Mouse (Mus musculus) hindbrain, embryonic 11.5 days (tissue): ENCODE results near the gene Ccdc82. TPM values are rescaled to one million over a fixed set of nuclear protein-coding genes. Genes with fewer than 3 reads are reported as not detected.

Source experiments
- ATAC-seq: fragments of 200-750 bp; cut with Nextera tagmentation; 2 replicates; pipeline ENCODE4 v1.8.0; 2017; ENCODE audit warnings: mild to moderate bottlenecking, moderate TSS enrichment, moderate library complexity; ENCODE audit not compliant: low FRiP score
- DNase-seq: peaks from one replicate; pipeline ENCODE4 v3.0.0-alpha.2; 2015; ENCODE audit warnings: low spot score
- H3K27ac ChIP-seq: fragments of 300-500 bp; sonication (generic); 2 replicates; pipeline ENCODE4 v1.5.1; 2014; ENCODE audit warnings: mild to moderate bottlenecking, low read depth, low read length
- H3K27me3 ChIP-seq: fragments of 300-500 bp; sonication (generic); 2 replicates; pipeline ENCODE4 v1.6.1; 2014; ENCODE audit warnings: mild to moderate bottlenecking, low read length, moderate library complexity, mixed read lengths; ENCODE audit not compliant: control insufficient read depth, insufficient read depth
- H3K36me3 ChIP-seq: fragments of 300-500 bp; sonication (generic); 2 replicates; pipeline ENCODE4 v1.6.1; 2014; ENCODE audit warnings: mild to moderate bottlenecking, low read length, moderate library complexity, mixed read lengths; ENCODE audit not compliant: control insufficient read depth, insufficient read depth
- H3K4me1 ChIP-seq: fragments of 300-500 bp; sonication (generic); replicated peaks from 2 replicates; pipeline ENCODE4 v1.6.1; 2014; ENCODE audit warnings: low read length, mixed read lengths; ENCODE audit not compliant: control insufficient read depth, insufficient read depth
- H3K4me2 ChIP-seq: fragments of 300-500 bp; sonication (generic); replicated peaks from 2 replicates; pipeline ENCODE4 v1.6.1; 2014; ENCODE audit warnings: mild to moderate bottlenecking, low read depth, low read length
- H3K4me3 ChIP-seq: fragments of 300-500 bp; sonication (generic); 2 replicates; pipeline ENCODE4 v1.5.1; 2014; ENCODE audit warnings: low read depth, low read length
- H3K9ac ChIP-seq: fragments of 300-500 bp; sonication (generic); 2 replicates; pipeline ENCODE4 v1.6.1; 2014; ENCODE audit warnings: low read depth, low read length
- H3K9me3 ChIP-seq: fragments of 300-500 bp; sonication (generic); 2 replicates; pipeline ENCODE4 v1.6.1; 2016; ENCODE audit warnings: low read length; ENCODE audit not compliant: control insufficient read depth
- WGBS: fragments of 180-500 bp; shearing (Covaris S2); extraction: QIAGEN DNeasy Blood & Tissue Kit; methylation state at CpG from one replicate; pipeline ENCODE4 v1.1.7; 2014; 5-methylcytosine and 5-hydroxymethylcytosine counted together
- polyA plus RNA-seq: library from polyadenylated mRNA; unstranded; fragments of >200 nt; fragmentation: Nextera tagmentation; extraction: Ambion mirVana; gene quantifications from 2 replicates; pipeline ENCODE4 v1.2.1, GENCODE M21; 2014

The Ccdc82 gene
- polyA plus RNA-seq, 1 experiment from 2014 or later, result 17.9 TPM

GRCm38 (mm10) chr9:13314577-13315004, 67.8 kb downstream of the Ccdc82 start:
- Histone ChIP-seq H3K4me1 (peaks cover 4% of the 10 kb centered on the region), H3K27ac (no peak overlapping the region), H3K27me3 (no peaks in the 10 kb centered on the region), H3K4me3 (no peak overlapping the region), H3K36me3 (no peaks in the 10 kb centered on the region), H3K9me3 (no peaks in the 10 kb centered on the region), H3K9ac (no peak overlapping the region), H3K4me2 (no peak overlapping the region)
- WGBS, result 84% methylated on average over 5 of the region's 5 CpGs
- no peak for ATAC-seq
- DNase-seq, result no peak

- Histone ChIP-seq H3K9me3 (no peaks in the 10 kb centered on the region), H3K27ac (no peak overlapping the region), H3K4me2 (no peak overlapping the region), H3K36me3 (no peaks in the 10 kb centered on the region), H3K4me3 (no peak overlapping the region), H3K4me1 (peaks cover under 1% of the 10 kb centered on the region), H3K27me3 (no peaks in the 10 kb centered on the region), H3K9ac (no peak overlapping the region)
- ATAC-seq, result no peak
- WGBS, result 86% methylated on average over 5 of the region's 5 CpGs
- no peak for DNase-seq
Measured at GRCm38 (mm10) chr9:13315393-13315792, 68.6 kb downstream of the Ccdc82 start.

- Histone ChIP-seq H3K9ac (no peak overlapping the region), H3K27ac (no peak overlapping the region), H3K4me1 (peaks cover 3% of the 10 kb centered on the region; the same call in 1 of the 2 replicates), H3K27me3 (no peaks in the 10 kb centered on the region), H3K4me3 (no peak overlapping the region), H3K36me3 (no peaks in the 10 kb centered on the region), H3K4me2 (no peak overlapping the region), H3K9me3 (no peaks in the 10 kb centered on the region)
- ATAC-seq (no peak), DNase-seq (no peak)
- WGBS, result 95% methylated on average over 2 of the region's 2 CpGs
Measured at GRCm38 (mm10) chr9:13319566-13319965, 72.8 kb downstream of the Ccdc82 start.

- Histone ChIP-seq H3K36me3 (no peaks in the 10 kb centered on the region), H3K4me2 (no peak overlapping the region), H3K27me3 (no peaks in the 10 kb centered on the region), H3K9me3 (no peaks in the 10 kb centered on the region), H3K4me3 (no peak overlapping the region), H3K4me1 (peaks cover 3% of the 10 kb centered on the region; the same call in 1 of the 2 replicates), H3K9ac (no peak overlapping the region), H3K27ac (no peak overlapping the region)
- 90% methylated on average over 5 of the region's 5 CpGs for WGBS
- no peak for DNase-seq
- no peak for ATAC-seq
Measured at GRCm38 (mm10) chr9:13320800-13321364, 74.1 kb downstream of the Ccdc82 start.

- 73% methylated on average over 2 of the region's 2 CpGs for WGBS
- no peak overlapping the region for H3K4me2 ChIP-seq
- no peaks in the 10 kb centered on the region for H3K27me3 ChIP-seq
- H3K4me1 ChIP-seq, result peaks cover 3% of the 10 kb centered on the region; the same call in 1 of the 2 replicates
- H3K36me3 ChIP-seq, result no peaks in the 10 kb centered on the region
- H3K9me3 ChIP-seq, result no peaks in the 10 kb centered on the region
- DNase-seq (no peak), ATAC-seq (no peak)
- no peak overlapping the region for H3K4me3 ChIP-seq
- H3K27ac ChIP-seq, result no peak overlapping the region
- no peak overlapping the region for H3K9ac ChIP-seq
Measured at GRCm38 (mm10) chr9:13323074-13323473, 76.3 kb downstream of the Ccdc82 start.

- WGBS, result 37% methylated on average over 1 of the region's 1 CpGs
- DNase-seq, result no peak
- Histone ChIP-seq H3K36me3 (no peaks in the 10 kb centered on the region), H3K27ac (no peak overlapping the region), H3K4me3 (no peak overlapping the region), H3K4me2 (no peak overlapping the region), H3K9ac (no peak overlapping the region), H3K27me3 (no peaks in the 10 kb centered on the region), H3K9me3 (no peaks in the 10 kb centered on the region), H3K4me1 (peaks cover 3% of the 10 kb centered on the region; the same call in 1 of the 2 replicates)
- no peak for ATAC-seq
Measured at GRCm38 (mm10) chr9:13323612-13324011, 76.9 kb downstream of the Ccdc82 start.

Other genes with a start within 250 kb of the Ccdc82 start
- 10.2 and 11.5 TPM in 2 replicates for gene Jrkl, start 1.1 kb upstream of the Ccdc82 start, polyA plus RNA-seq
- 10.4 and 11.4 TPM in 2 replicates for gene Maml2, start 51.0 kb downstream of the Ccdc82 start, polyA plus RNA-seq
- not detected in 2 replicates for gene Gm17571, start 199.8 kb downstream of the Ccdc82 start, polyA plus RNA-seq